Mouse (Mus musculus) gastrocnemius, postnatal 10 days (tissue): Measurements from ENCODE around the gene Clrn1. TPM values are rescaled to one million over a fixed set of nuclear protein-coding genes. Genes with fewer than 3 reads are reported as not detected.
"Not testable (repeated sequence)": the region's sequence is repeated elsewhere in the genome, so short reads cannot be mapped to it uniquely, and the experiment has no call there.

ENCODE experiments used
- DNase-seq: peaks from one replicate; pipeline ENCODE4 v3.0.0; 2021; ENCODE audit warnings: mixed read lengths
- long read RNA-seq, 2 experiments: library from polyadenylated mRNA; stranded (forward); transcript quantifications; one replicate each; pipeline ENCODE4 v2.0.0; 2021
- total RNA-seq, 2 experiments: library from RNA; stranded (reverse); gene quantifications; 2 replicates each; pipeline ENCODE4 v1.2.3; 2021

Clrn1 gene
- not detected for total RNA-seq
- long read RNA-seq, experiment 1, result 0 reads
- long read RNA-seq, experiment 2, result 0 reads

GRCm38 (mm10) chr3:58884801-58885573, at the start of gene Clrn1:
Gene Clrn1, minus strand, starts transcription at chr3:58885340.
- no peak for DNase-seq

- no peak for DNase-seq
Observed at GRCm38 (mm10) chr3:58924027-58924426, 38.9 kb upstream of the Clrn1 start.

- no peak for DNase-seq
Observed at GRCm38 (mm10) chr3:58923140-58923539, 38.0 kb upstream of the Clrn1 start.

GRCm38 (mm10) chr3:58922636-58923035, 37.5 kb upstream of the Clrn1 start:
- DNase-seq, result no peak

GRCm38 (mm10) chr3:58921316-58921715, 36.2 kb upstream of the Clrn1 start:
- DNase-seq, result no peak

- no peak for DNase-seq
Observed at GRCm38 (mm10) chr3:58904656-58905055, 19.5 kb upstream of the Clrn1 start.

- no peak for DNase-seq
Observed at GRCm38 (mm10) chr3:58902051-58902758, 17.1 kb upstream of the Clrn1 start.

GRCm38 (mm10) chr3:58895131-58895530, 10.0 kb upstream of the Clrn1 start:
- DNase-seq, result no peak

- no peak for DNase-seq
Observed at GRCm38 (mm10) chr3:58894529-58894928, 9.4 kb upstream of the Clrn1 start.

GRCm38 (mm10) chr3:58889670-58890069, 4.5 kb upstream of the Clrn1 start:
- no peak for DNase-seq

- no peak for DNase-seq
Observed at GRCm38 (mm10) chr3:58888131-58888715, 3.1 kb upstream of the Clrn1 start.

- DNase-seq, result no peak
Observed at GRCm38 (mm10) chr3:58887719-58888118, 2.6 kb upstream of the Clrn1 start.

- no peak for DNase-seq
Observed at GRCm38 (mm10) chr3:58883511-58883907, 1.6 kb downstream of the Clrn1 start.

- no peak for DNase-seq
Observed at GRCm38 (mm10) chr3:58882878-58883510, 2.1 kb downstream of the Clrn1 start.

GRCm38 (mm10) chr3:58881016-58881415, 4.1 kb downstream of the Clrn1 start:
- DNase-seq, result no peak

- DNase-seq, result no peak
Observed at GRCm38 (mm10) chr3:58880181-58880580, 5.0 kb downstream of the Clrn1 start.

GRCm38 (mm10) chr3:58871882-58872281, 13.3 kb downstream of the Clrn1 start:
- not testable (repeated sequence) for DNase-seq

GRCm38 (mm10) chr3:58865690-58866089, 19.4 kb downstream of the Clrn1 start:
- DNase-seq, result no peak

GRCm38 (mm10) chr3:58862976-58863375, 22.2 kb downstream of the Clrn1 start:
- no peak for DNase-seq

GRCm38 (mm10) chr3:58843415-58843814, 41.7 kb downstream of the Clrn1 start:
- DNase-seq, result no peak

GRCm38 (mm10) chr3:58833442-58834160, 51.5 kb downstream of the Clrn1 start:
- no peak for DNase-seq

GRCm38 (mm10) chr3:58832888-58833287, 52.3 kb downstream of the Clrn1 start:
- no peak for DNase-seq
